Mouse (Mus musculus) hindbrain, embryonic 11.5 days (tissue): ENCODE measurements at regions not wholly inside any gene's neighbourhood (a gene's known extent, or its start where the extent isn't known, plus 50 kb on each side); places are given as distances from the start of the nearest gene placed in this dataset.

Experiments used
- ATAC-seq: fragments of 200-750 bp; cut with Nextera tagmentation; 2 replicates; pipeline ENCODE4 v1.8.0; 2017; ENCODE audit warnings: mild to moderate bottlenecking, moderate TSS enrichment, moderate library complexity; ENCODE audit not compliant: low FRiP score
- DNase-seq: peaks from one replicate; pipeline ENCODE4 v3.0.0-alpha.2; 2015; ENCODE audit warnings: low spot score
- H3K27ac ChIP-seq: fragments of 300-500 bp; sonication (generic); 2 replicates; pipeline ENCODE4 v1.5.1; 2014; ENCODE audit warnings: mild to moderate bottlenecking, low read depth, low read length
- H3K27me3 ChIP-seq: fragments of 300-500 bp; sonication (generic); 2 replicates; pipeline ENCODE4 v1.6.1; 2014; ENCODE audit warnings: mild to moderate bottlenecking, low read length, moderate library complexity, mixed read lengths; ENCODE audit not compliant: control insufficient read depth, insufficient read depth
- H3K36me3 ChIP-seq: fragments of 300-500 bp; sonication (generic); 2 replicates; pipeline ENCODE4 v1.6.1; 2014; ENCODE audit warnings: mild to moderate bottlenecking, low read length, moderate library complexity, mixed read lengths; ENCODE audit not compliant: control insufficient read depth, insufficient read depth
- H3K4me1 ChIP-seq: fragments of 300-500 bp; sonication (generic); replicated peaks from 2 replicates; pipeline ENCODE4 v1.6.1; 2014; ENCODE audit warnings: low read length, mixed read lengths; ENCODE audit not compliant: control insufficient read depth, insufficient read depth
- H3K4me2 ChIP-seq: fragments of 300-500 bp; sonication (generic); replicated peaks from 2 replicates; pipeline ENCODE4 v1.6.1; 2014; ENCODE audit warnings: mild to moderate bottlenecking, low read depth, low read length
- H3K4me3 ChIP-seq: fragments of 300-500 bp; sonication (generic); 2 replicates; pipeline ENCODE4 v1.5.1; 2014; ENCODE audit warnings: low read depth, low read length
- H3K9ac ChIP-seq: fragments of 300-500 bp; sonication (generic); 2 replicates; pipeline ENCODE4 v1.6.1; 2014; ENCODE audit warnings: low read depth, low read length
- H3K9me3 ChIP-seq: fragments of 300-500 bp; sonication (generic); 2 replicates; pipeline ENCODE4 v1.6.1; 2016; ENCODE audit warnings: low read length; ENCODE audit not compliant: control insufficient read depth
- WGBS: fragments of 180-500 bp; shearing (Covaris S2); extraction: QIAGEN DNeasy Blood & Tissue Kit; methylation state at CpG from one replicate; pipeline ENCODE4 v1.1.7; 2014; 5-methylcytosine and 5-hydroxymethylcytosine counted together

DNA sequence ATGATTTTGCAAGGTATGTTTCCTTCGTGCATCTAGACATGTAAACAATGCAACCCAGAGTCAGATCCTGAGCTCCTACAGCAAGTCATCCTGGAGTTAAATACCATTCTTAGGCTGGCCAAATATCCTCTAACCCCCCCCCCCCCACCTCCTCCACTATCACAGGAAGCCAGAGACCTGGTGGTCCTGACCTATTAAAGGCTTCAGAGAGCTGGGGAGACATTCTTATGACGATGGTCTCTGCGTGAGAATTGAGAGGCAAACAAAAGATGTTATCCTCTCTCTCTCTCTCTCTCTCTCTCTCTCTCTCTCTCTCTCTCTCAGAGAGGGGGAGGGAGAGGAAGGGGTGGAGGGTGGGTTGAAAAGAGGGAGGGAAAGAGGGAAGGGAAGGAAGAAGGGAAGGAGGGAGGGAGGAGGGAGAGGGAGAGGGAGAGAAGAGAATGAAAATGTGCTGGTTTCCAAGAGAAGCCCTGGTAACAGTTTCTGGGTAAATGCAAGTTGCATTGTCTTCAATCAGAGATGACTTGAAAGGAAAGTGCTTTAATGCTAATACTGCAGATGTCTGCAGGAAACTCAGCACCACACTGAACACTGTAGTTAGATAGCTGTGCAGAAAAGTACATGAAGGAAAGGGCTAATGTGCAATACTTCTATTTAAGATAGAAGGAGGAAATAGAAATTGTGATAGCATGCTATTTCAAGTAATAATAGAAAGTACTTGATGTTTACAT, 125.3 kb downstream of the Tmem38b start:
- H3K4me2 ChIP-seq, result no peak overlapping the region
- no peaks in the 10 kb centered on the region for H3K9me3 ChIP-seq
- no peak overlapping the region for H3K4me3 ChIP-seq
- H3K36me3 ChIP-seq, result no peaks in the 10 kb centered on the region
- H3K9ac ChIP-seq, result no peak overlapping the region
- peak; percentile 9 for DNase-seq
- H3K4me1 ChIP-seq, result no peaks in the 10 kb centered on the region
- ATAC-seq, result no peak
- WGBS, result 27% methylated on average over 3 of the region's 3 CpGs
- H3K27me3 ChIP-seq, result no peaks in the 10 kb centered on the region
- no peak overlapping the region for H3K27ac ChIP-seq

DNA sequence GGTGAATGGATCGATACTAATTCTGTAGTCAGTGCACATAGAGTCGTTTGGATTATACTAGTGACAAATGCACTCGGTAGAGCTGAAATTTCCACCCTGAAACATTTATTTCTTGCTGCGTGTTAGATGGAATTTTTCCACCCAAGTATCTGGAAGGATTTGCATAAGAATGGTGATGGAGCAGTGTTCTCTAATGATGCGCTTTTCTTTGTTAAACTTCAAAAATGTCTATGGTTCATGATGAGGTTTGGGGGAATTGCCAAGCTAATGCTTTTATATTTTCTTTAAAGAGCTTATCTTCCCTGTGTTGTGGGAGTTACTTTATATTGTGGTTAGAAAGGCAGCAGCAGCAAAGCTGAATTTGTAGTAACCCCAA, 125.9 kb downstream of the Tmem38b start:
- WGBS, result 58% methylated on average over 5 of the region's 5 CpGs
- ATAC-seq (no peak), DNase-seq (no peak)
- Histone ChIP-seq H3K9me3 (no peaks in the 10 kb centered on the region), H3K4me1 (no peaks in the 10 kb centered on the region), H3K27ac (no peak overlapping the region), H3K36me3 (no peaks in the 10 kb centered on the region), H3K9ac (no peak overlapping the region), H3K4me2 (no peak overlapping the region), H3K4me3 (no peak overlapping the region), H3K27me3 (no peaks in the 10 kb centered on the region)

DNA sequence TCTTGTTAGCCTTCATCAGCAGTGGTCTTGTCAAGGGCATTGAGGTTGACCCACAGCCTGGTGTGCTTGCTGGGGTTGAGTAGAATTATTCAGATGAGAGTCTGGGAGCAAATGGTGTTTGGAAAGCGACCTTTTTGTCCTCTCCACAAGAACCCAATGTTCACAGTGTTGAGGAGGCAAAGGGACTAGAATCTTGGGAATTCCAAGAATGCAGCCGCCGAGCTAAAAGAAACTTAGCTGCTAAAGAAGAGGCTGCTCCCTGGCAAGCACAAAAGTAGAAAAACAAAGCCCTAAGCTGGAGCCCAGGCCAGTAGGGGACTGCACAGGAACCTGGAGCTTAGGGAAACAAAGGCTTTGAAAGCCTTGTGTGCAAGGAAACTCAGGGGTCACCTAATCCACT, 126.4 kb downstream of the Tmem38b start:
- Histone ChIP-seq H3K4me3 (no peak overlapping the region), H3K4me1 (no peaks in the 10 kb centered on the region), H3K4me2 (no peak overlapping the region), H3K36me3 (no peaks in the 10 kb centered on the region), H3K27me3 (no peaks in the 10 kb centered on the region), H3K27ac (0 out of 2 replicates have a peak overlapping the region, but pooled peaks have one; percentile 3), H3K9me3 (no peaks in the 10 kb centered on the region), H3K9ac (no peak overlapping the region)
- no peak for ATAC-seq
- WGBS, result 4% methylated on average over 3 of the region's 3 CpGs
- peak; percentile 10 for DNase-seq

DNA sequence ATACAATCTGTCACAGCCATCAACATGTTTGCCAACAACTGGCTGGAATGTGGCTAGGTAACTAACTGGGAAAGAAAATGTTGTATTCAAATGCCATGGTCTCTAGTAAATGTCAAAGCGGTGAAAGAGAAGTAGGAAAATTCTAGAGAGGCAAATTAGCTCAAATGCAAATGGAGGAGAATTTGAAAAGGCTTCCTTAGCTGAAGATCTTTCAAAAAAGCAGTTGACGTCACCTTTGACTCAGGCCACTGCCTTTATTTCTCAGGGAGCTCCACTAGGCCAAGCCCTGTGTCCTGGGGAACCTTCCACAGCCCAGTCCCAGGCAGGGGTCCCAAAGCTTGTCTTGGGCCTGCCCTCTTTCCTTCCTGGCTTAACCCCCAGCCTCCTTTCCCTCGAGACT, 136.6 kb downstream of the Tmem38b start:
- no peaks in the 10 kb centered on the region for H3K36me3 ChIP-seq
- DNase-seq (no peak), ATAC-seq (no peak)
- H3K4me2 ChIP-seq, result no peak overlapping the region
- H3K9me3 ChIP-seq, result no peaks in the 10 kb centered on the region
- H3K9ac ChIP-seq, result no peak overlapping the region
- H3K4me1 ChIP-seq, result no peaks in the 10 kb centered on the region
- H3K27me3 ChIP-seq, result no peaks in the 10 kb centered on the region
- 73% methylated on average over 3 of the region's 3 CpGs for WGBS
- no peak overlapping the region for H3K4me3 ChIP-seq
- H3K27ac ChIP-seq, result no peak overlapping the region

DNA sequence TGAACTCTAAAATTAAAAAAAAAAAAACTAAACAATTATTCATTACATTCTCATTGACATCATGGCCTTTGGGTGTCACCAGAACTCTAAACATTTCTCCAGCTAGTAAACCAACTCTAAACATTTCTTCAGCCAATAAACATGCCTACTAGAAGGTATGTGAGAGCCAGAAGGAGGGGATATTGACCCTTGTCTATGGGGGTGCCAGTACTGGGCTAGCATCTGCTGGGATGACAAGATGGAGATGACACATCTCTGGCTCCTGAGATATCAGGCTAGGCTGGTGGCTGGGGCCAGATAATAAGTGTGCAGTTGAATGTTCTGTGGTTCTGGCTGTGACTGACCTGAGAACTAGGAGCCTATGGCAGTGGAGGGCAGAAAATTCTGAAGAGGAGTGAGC, 144.6 kb downstream of the Tmem38b start:
- no peak overlapping the region for H3K4me3 ChIP-seq
- H3K9me3 ChIP-seq, result no peaks in the 10 kb centered on the region
- no peak overlapping the region for H3K4me2 ChIP-seq
- no peak for ATAC-seq
- no peak for DNase-seq
- H3K27me3 ChIP-seq, result no peaks in the 10 kb centered on the region
- no peaks in the 10 kb centered on the region for H3K36me3 ChIP-seq
- no peaks in the 10 kb centered on the region for H3K4me1 ChIP-seq
- no peak overlapping the region for H3K9ac ChIP-seq
- no peak overlapping the region for H3K27ac ChIP-seq

DNA sequence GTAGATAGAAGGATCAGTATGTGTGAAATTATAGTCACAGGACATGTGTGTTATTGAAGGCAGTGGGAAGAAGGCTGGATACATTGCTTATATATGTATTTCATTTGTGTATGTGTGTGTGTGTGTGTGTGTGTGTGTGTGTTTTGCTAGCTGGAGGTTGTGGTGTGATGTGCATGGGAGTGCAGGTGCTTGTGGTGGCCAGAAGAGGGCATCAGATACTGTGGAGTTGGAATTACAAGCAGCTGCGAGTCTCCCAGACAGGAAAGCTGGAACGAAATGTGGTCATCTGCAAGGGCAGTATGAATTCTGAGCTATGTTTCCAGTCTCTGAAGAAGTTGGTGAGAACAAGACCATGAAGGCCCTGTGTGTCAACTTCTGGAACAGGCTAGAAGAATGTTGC, 145.1 kb downstream of the Tmem38b start:
- Histone ChIP-seq H3K27me3 (no peaks in the 10 kb centered on the region), H3K36me3 (no peaks in the 10 kb centered on the region), H3K9me3 (no peaks in the 10 kb centered on the region), H3K27ac (no peak overlapping the region), H3K4me2 (no peak overlapping the region), H3K4me3 (no peak overlapping the region), H3K4me1 (no peaks in the 10 kb centered on the region), H3K9ac (no peak overlapping the region)
- 86% methylated on average over 2 of the region's 2 CpGs for WGBS
- DNase-seq, result no peak
- no peak for ATAC-seq

DNA sequence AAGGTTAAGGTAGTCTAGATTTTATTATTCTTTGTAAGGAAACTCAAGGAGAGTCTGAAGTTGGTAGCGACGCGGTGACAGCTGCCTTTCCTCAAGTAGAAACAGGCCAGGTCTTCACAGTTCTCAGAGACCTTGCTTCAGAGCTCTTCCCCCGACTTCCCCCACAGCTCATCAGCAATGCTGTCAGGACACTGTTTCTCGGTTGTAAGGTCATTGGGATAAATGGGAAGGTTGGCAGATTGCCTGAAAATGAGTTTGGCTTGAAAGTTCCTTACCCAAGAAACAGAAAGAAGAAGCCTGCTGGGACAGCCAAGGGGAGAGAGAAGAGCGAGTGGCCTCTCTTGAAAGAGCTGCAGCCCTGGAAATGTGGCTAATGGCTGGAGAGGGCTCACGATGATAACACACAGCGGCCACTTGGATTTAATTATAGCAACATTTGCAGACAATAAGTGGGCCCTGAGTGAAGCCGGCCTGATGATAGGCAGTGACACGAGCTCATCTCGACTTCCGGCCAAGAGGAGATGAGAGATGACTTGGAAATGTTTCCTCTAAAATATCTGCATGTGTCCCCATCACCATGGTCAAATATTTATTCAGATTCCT, 150.3 kb downstream of the Tmem38b start:
- H3K4me3 ChIP-seq, result no peak overlapping the region
- DNase-seq (no peak), ATAC-seq (no peak)
- no peaks in the 10 kb centered on the region for H3K27me3 ChIP-seq
- H3K27ac ChIP-seq, result no peak overlapping the region
- no peaks in the 10 kb centered on the region for H3K4me1 ChIP-seq
- H3K36me3 ChIP-seq, result no peaks in the 10 kb centered on the region
- WGBS, result 81% methylated on average over 12 of the region's 12 CpGs
- H3K9me3 ChIP-seq, result no peaks in the 10 kb centered on the region
- no peak overlapping the region for H3K9ac ChIP-seq
- no peak overlapping the region for H3K4me2 ChIP-seq

DNA sequence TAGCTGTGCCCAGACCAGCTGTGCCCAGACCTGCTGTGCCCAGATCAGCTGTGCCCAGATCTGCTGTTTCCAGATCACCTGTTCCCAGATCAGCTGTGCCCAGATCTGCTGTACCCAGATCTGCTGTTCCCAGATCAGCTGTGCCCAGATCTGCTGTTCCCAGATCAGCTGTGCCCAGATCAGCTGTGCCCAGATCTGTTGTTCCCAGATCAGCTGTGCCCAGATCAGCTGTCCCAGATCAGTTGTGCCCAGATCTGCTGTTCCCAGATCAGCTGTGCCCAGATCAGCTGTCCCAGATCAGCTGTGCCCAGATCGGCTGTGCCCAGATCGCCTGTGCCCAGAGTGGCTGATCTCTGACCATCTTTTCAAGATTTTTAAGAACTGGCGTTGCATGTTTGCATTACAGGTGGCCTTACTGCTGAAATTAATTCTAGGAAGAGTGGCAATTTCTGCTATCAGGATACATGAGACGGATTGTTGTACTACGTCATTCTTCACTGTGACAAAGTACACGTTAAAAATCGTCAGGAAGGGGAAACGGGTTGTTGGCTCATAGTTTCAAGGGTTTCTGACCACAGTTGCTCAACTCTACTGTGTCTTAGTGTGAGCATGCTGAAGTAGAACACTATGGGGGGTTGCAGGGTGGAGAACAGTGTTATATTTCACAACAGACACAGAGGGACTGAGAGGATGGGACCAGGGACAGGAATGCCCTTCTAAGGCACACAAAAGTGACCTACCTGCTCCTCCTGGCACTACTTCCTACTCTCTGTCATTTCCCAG, 160.9 kb downstream of the Tmem38b start:
- no peaks in the 10 kb centered on the region for H3K4me1 ChIP-seq
- no peaks in the 10 kb centered on the region for H3K36me3 ChIP-seq
- H3K4me2 ChIP-seq, result no peak overlapping the region
- no peak overlapping the region for H3K9ac ChIP-seq
- WGBS, result 90% methylated on average over 8 of the region's 8 CpGs
- no peak for DNase-seq
- H3K27ac ChIP-seq, result no peak overlapping the region
- no peak for ATAC-seq
- no peaks in the 10 kb centered on the region for H3K9me3 ChIP-seq
- H3K4me3 ChIP-seq, result no peak overlapping the region
- H3K27me3 ChIP-seq, result no peaks in the 10 kb centered on the region

DNA sequence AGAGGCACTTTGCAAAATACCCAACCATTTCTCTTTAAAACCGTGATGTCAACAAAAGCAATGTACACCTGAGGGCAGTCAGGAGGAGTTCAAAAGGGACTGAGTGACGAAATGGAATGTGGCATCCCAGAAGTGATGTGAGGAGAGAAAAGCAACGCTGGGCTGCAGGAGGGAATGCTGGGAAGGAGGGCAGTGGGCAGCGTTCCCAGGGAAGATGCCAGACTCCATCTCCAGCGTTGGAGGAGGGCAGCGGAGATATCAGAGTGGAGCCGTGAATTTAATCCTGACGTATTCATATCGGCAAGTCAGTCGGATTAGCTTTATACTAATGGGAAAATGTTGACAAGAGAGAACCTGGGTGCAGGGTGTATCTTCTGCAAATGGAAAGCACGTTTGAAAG, 161.7 kb downstream of the Tmem38b start:
- Histone ChIP-seq H3K36me3 (no peaks in the 10 kb centered on the region), H3K9me3 (no peaks in the 10 kb centered on the region), H3K27me3 (no peaks in the 10 kb centered on the region), H3K4me2 (no peak overlapping the region), H3K27ac (no peak overlapping the region), H3K9ac (no peak overlapping the region), H3K4me1 (no peaks in the 10 kb centered on the region), H3K4me3 (no peak overlapping the region)
- no peak for DNase-seq
- no peak for ATAC-seq
- WGBS, result 86% methylated on average over 11 of the region's 11 CpGs
